Mouse (Mus musculus): ENCODE measurements around the gene Btd. TPM values are rescaled to one million over a fixed set of nuclear protein-coding genes. Genes with fewer than 3 reads are reported as not detected.
A peak's percentile ranks its signal among the peaks of the same experiment; 100 is the strongest.

Gene Btd
- polyA plus RNA-seq, 1 experiment, result 7.0 TPM

DNA sequence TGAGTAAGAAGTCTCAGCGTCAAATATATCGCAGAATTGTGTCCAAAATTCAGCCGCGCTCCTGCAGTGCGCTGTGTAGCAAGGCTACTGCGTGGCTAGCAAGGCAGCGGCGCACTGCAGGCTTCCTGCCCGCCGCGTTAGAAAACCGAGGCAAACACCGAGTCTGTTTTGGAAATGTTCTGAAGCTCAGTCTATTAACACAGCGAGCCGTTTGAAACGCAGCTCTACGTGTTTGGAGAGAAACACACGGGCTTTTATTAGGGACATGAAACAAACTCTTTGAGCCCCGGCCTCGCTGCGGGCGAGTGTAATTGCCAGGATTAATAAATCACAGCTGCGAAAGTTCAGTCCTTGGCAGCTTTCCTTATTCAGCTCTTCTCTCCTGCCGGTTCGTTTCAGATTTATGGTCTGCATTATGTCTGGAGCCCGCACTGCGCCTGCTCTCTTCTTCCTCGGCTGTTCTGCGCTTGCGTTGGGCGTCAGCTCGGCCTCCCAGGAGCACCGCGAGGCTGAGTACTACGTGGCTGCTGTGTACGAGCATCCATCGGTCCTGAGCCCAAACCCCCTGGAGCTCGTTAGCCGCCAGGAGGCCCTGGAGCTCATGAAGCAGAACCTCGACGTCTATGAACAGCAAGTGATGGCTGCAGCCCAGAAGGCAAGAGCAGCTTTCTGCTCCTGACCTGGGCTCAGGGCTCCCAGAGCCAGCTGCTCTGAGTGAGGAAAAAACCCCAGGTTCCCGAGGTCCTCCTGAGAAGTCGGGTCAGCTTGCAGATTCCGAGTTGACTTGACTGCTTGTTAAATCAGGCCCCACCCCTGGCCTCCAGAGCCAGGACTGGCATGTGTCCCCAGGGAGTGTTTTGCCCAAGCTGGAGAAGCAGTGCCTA, 21.1 kb downstream of the Btd start:
- no peaks in the 10 kb centered on the region for H3K9me3 ChIP-seq (replicated peaks; ENCODE audit: control insufficient read depth, insufficient read depth, low read length, poor library complexity, severe bottlenecking)
- H3K4me1 ChIP-seq (ENCODE audit: control insufficient read depth, insufficient read depth, low read length), result no peaks in the 10 kb centered on the region
- H3K27ac ChIP-seq (ENCODE audit: insufficient read depth, low read length), result no peak overlapping the region
- no peaks in the 10 kb centered on the region for H3K27me3 ChIP-seq (ENCODE audit: control insufficient read depth, insufficient read depth, low read length, poor library complexity, severe bottlenecking)
- peak overlapping the region; percentile 49 for H3K4me3 ChIP-seq (ENCODE audit: low read depth, low read length)
- peak overlapping the region; percentile 52 for H3K9ac ChIP-seq (ENCODE audit: low read depth, poor library complexity, severe bottlenecking)
- no peaks in the 10 kb centered on the region for H3K36me3 ChIP-seq (ENCODE audit: control insufficient read depth, insufficient read depth, low read length, poor library complexity, severe bottlenecking)
- no peak for TF ChIP-seq POLR2A (IDR thresholded peaks at IDR 0.05; ENCODE audit: insufficient read depth, low read length)
- TF ChIP-seq CTCF (IDR thresholded peaks at IDR 0.05; ENCODE audit: low read depth, low read length), result no peak

DNA sequence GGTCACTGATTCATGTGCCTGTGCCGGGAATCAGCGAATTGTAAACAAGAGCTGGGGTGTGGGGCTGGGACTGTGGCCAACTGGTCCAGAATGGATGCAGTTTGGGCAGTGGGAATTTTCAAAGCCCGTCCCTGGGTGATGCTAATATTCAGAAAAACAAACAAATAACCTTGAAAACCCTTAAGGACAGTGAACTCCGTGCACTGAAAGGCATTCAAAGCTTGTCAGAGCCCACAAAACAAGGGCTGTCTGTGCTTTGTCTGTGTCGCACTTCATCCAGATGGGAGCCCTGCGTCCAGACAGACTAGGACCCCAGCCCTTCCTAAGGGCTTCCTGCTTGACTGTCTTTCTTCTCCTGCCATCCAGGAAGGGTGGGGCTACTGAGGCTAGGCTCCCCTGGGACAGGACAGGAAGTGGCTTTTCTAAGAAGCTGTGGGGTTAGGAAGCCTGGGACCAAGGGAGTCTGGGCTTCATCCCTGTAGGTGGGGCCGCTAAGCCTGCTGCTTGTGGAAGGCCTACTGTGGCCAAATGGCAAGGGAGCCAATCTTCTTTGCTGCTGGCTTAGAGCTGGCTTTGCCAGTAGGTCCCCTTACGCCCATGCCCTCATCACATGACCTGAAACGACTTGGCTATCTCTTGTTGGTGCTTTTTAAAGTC, 21.9 kb downstream of the Btd start:
- H3K36me3 ChIP-seq (ENCODE audit: control insufficient read depth, insufficient read depth, low read length, poor library complexity, severe bottlenecking), result no peaks in the 10 kb centered on the region
- TF ChIP-seq EP300 (IDR thresholded peaks at IDR 0.05; ENCODE audit: insufficient read depth, low read depth, low read length), result no peak
- H3K9me3 ChIP-seq (replicated peaks; ENCODE audit: control insufficient read depth, insufficient read depth, low read length, poor library complexity, severe bottlenecking), result no peaks in the 10 kb centered on the region
- H3K9ac ChIP-seq (ENCODE audit: low read depth, poor library complexity, severe bottlenecking), result no peak overlapping the region
- H3K27ac ChIP-seq (ENCODE audit: insufficient read depth, low read length), result peak overlapping the region; percentile 7; the same call in 1 of the 2 replicates
- H3K27me3 ChIP-seq (ENCODE audit: control insufficient read depth, insufficient read depth, low read length, poor library complexity, severe bottlenecking), result no peaks in the 10 kb centered on the region
- peak overlapping the region; percentile 49 for H3K4me3 ChIP-seq (ENCODE audit: low read depth, low read length)
- no peaks in the 10 kb centered on the region for H3K4me1 ChIP-seq (ENCODE audit: control insufficient read depth, insufficient read depth, low read length)

DNA sequence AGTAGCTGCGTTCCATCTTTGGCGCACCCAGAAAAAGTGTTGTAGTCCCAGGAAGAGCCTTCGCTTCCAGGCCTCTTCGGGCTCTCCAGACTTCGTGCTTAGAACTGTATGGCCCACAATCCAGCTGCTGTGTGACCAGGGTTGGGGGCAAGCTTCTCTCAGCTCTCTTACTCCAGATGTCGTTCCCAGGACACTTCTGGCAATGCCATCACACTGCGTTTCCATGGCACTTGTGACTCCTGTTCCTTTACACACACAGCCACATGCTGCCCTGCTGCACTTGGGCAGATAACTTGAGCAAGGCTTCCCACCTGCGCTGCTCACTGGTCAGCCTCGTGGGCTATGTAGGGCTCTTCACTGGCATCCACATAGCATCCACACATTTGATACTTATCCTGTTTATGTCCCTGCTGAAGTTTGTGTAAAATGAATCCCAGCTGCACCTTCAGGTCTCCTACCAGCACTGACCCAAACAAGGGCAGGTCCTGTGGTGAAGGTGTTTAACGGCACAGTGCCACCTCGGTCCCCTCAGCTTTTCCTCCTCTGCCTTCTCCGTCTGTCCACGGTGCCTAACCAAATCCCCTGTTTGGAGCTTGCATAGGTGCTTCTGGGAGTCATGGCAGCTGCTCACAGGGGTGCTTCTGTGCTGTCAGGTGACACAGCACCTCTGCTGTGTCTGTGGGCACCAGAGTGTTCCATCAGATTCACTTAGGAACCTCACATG, 22.7 kb downstream of the Btd start:
- TF ChIP-seq CTCF (IDR thresholded peaks at IDR 0.05; ENCODE audit: low read depth, low read length) (no peak), POLR2A (IDR thresholded peaks at IDR 0.05; ENCODE audit: insufficient read depth, low read length) (no peak), EP300 (IDR thresholded peaks at IDR 0.05; ENCODE audit: insufficient read depth, low read depth, low read length) (no peak)
- Histone ChIP-seq H3K4me3 (ENCODE audit: low read depth, low read length) (no peak overlapping the region), H3K36me3 (ENCODE audit: control insufficient read depth, insufficient read depth, low read length, poor library complexity, severe bottlenecking) (no peaks in the 10 kb centered on the region), H3K9me3 (replicated peaks; ENCODE audit: control insufficient read depth, insufficient read depth, low read length, poor library complexity, severe bottlenecking) (no peaks in the 10 kb centered on the region), H3K27ac (ENCODE audit: insufficient read depth, low read length) (no peak overlapping the region), H3K4me1 (ENCODE audit: control insufficient read depth, insufficient read depth, low read length) (no peaks in the 10 kb centered on the region), H3K9ac (ENCODE audit: low read depth, poor library complexity, severe bottlenecking) (no peak overlapping the region), H3K27me3 (ENCODE audit: control insufficient read depth, insufficient read depth, low read length, poor library complexity, severe bottlenecking) (no peaks in the 10 kb centered on the region)

DNA sequence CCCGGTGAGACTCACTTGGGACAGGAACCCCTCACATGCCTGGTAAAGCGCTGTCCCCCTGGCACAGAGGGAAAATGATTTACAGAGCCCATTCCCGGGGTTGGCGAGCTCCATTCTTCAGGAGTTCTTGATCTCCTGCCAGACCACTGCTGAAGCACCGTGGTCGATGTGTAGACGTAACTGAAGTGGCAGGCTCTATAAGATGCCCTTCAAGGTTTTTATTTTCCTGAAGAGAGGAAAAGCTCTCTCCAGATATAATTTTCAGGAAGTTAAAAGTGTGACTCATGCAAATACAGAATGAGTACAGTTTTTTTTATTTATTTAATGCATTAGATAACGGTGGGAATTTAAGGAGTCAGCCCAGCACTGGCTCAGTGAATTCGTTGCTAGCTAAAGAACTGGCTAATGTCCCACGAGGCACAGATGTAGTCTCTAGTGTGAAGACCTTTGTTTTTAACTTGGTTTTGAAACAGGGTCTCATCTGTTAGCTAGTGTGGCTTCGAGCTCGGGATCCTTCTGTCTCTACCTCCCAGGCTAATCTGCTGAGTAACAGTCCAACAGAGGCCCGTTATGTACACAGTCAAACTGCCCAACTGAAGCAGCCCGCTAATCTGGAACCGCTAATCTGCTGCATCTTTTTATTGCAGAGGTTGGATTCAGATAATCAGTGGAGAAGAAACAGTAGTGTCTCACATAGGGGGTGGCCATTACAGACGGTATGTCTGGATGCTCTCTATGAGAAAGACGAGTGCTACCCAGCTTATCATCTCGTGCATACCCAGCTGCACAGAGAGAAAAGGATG, 23.5 kb downstream of the Btd start:
- Histone ChIP-seq H3K27me3 (ENCODE audit: control insufficient read depth, insufficient read depth, low read length, poor library complexity, severe bottlenecking) (no peaks in the 10 kb centered on the region), H3K4me3 (ENCODE audit: low read depth, low read length) (no peak overlapping the region), H3K36me3 (ENCODE audit: control insufficient read depth, insufficient read depth, low read length, poor library complexity, severe bottlenecking) (no peaks in the 10 kb centered on the region), H3K9ac (ENCODE audit: low read depth, poor library complexity, severe bottlenecking) (no peak overlapping the region), H3K9me3 (replicated peaks; ENCODE audit: control insufficient read depth, insufficient read depth, low read length, poor library complexity, severe bottlenecking) (no peaks in the 10 kb centered on the region), H3K4me1 (ENCODE audit: control insufficient read depth, insufficient read depth, low read length) (no peaks in the 10 kb centered on the region), H3K27ac (ENCODE audit: insufficient read depth, low read length) (no peak overlapping the region)
- TF ChIP-seq CTCF (IDR thresholded peaks at IDR 0.05; ENCODE audit: low read depth, low read length) (no peak), EP300 (IDR thresholded peaks at IDR 0.05; ENCODE audit: insufficient read depth, low read depth, low read length) (no peak), POLR2A (IDR thresholded peaks at IDR 0.05; ENCODE audit: insufficient read depth, low read length) (no peak)

DNA sequence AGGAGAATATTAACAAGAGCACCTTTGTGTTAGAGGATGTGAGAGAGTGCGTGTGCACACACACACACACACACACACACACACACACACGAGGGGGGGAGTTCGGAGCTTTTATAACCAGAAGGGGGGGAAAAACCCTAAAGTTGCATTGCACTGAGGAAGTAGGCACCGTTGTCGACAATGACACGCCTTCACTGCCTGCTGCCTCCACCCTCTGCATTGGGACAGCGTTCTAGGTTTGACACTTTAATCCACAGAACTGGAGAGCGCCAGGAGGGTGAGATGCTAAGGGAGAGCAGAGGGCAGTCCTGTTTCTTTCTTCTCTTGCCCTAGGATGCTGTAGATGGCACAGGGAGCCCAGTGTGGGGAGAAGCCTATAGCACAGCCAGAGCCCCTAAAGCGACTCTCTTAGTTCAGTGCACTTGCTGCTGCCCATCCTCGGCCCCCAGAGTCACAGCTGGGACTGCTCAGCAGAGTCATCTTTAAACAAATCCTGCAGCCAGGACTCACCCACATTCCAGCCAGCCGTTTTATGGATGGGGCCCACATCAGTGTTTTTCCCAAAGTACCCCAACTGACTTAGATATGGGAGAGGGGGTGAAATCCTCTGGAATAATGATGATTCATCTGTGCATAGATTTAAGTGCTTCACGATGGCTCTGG, 24.2 kb downstream of the Btd start:
- TF ChIP-seq EP300 (IDR thresholded peaks at IDR 0.05; ENCODE audit: insufficient read depth, low read depth, low read length) (no peak), CTCF (IDR thresholded peaks at IDR 0.05; ENCODE audit: low read depth, low read length) (no peak), POLR2A (IDR thresholded peaks at IDR 0.05; ENCODE audit: insufficient read depth, low read length) (no peak)
- Histone ChIP-seq H3K36me3 (ENCODE audit: control insufficient read depth, insufficient read depth, low read length, poor library complexity, severe bottlenecking) (no peaks in the 10 kb centered on the region), H3K4me3 (ENCODE audit: low read depth, low read length) (no peak overlapping the region), H3K27ac (ENCODE audit: insufficient read depth, low read length) (no peak overlapping the region), H3K9me3 (replicated peaks; ENCODE audit: control insufficient read depth, insufficient read depth, low read length, poor library complexity, severe bottlenecking) (no peaks in the 10 kb centered on the region), H3K9ac (ENCODE audit: low read depth, poor library complexity, severe bottlenecking) (no peak overlapping the region), H3K27me3 (ENCODE audit: control insufficient read depth, insufficient read depth, low read length, poor library complexity, severe bottlenecking) (no peaks in the 10 kb centered on the region), H3K4me1 (ENCODE audit: control insufficient read depth, insufficient read depth, low read length) (no peaks in the 10 kb centered on the region)
